ENCODE assay signal across 9 mouse cellular contexts in genomic region chr13:104694612-104695355, GRCm38 (mm10).
DNase-seq lines count a peak whose midpoint lies in the region; ATAC-seq and TF ChIP-seq lines count a peak whose summit lies in the region.
"Had no signal": no experiment of that assay in that cellular context is flagged by ENCODE, and none has a peak within 500 bp of the region (broad histone marks: within the 10 kb centered on the region; RNA-seq: fewer than 3 reads in every experiment).

No protein-coding gene starts in this region.

- no peaks in the 10 kb centered on the region for H3K27me3 ChIP-seq in hindbrain, embryonic 16.5 days (replicated peaks; ENCODE audit: control insufficient read depth, insufficient read depth, low read length)
- H3K27me3 ChIP-seq in liver, postnatal 0 days (ENCODE audit: insufficient read depth, low read length): no peaks in the 10 kb centered on the region
- no peaks in the 10 kb centered on the region for H3K27me3 ChIP-seq in stomach, embryonic 14.5 days (ENCODE audit: control insufficient read depth, insufficient read depth, low read length)
- H3K27me3 ChIP-seq: megakaryocyte, embryonic 14.5 days had no signal

- ATAC-seq in hindbrain, embryonic 16.5 days: peak; percentile 97
- peak; percentile 53 for ATAC-seq in liver, postnatal 0 days
- peak; percentile 76; the same call in 1 of the 2 replicates for ATAC-seq in stomach, embryonic 14.5 days (ENCODE audit: insufficient number of reproducible peaks, insufficient read depth, low FRiP score, low read depth)

- TF ChIP-seq CTCF in liver, postnatal 0 days (IDR thresholded peaks at IDR 0.05; ENCODE audit: low read depth): no peak

- H3K36me3 ChIP-seq in hindbrain, embryonic 16.5 days (ENCODE audit: control insufficient read depth, insufficient read depth, low read length): no peaks in the 10 kb centered on the region
- H3K36me3 ChIP-seq in liver, postnatal 0 days (replicated peaks; ENCODE audit: insufficient read depth, low read length): no peaks in the 10 kb centered on the region
- no peaks in the 10 kb centered on the region for H3K36me3 ChIP-seq in stomach, embryonic 14.5 days (ENCODE audit: control insufficient read depth, insufficient read depth, low read length)

- H3K4me2 ChIP-seq in hindbrain, embryonic 16.5 days (ENCODE audit: low read length): no peak overlapping the region
- H3K4me2 ChIP-seq in liver, postnatal 0 days (ENCODE audit: low read depth, low read length): no peak overlapping the region
- H3K4me2 ChIP-seq in stomach, embryonic 14.5 days (replicated peaks; ENCODE audit: low read depth, low read length): no peak overlapping the region

- no peak overlapping the region for H3K4me3 ChIP-seq in hindbrain, embryonic 16.5 days (ENCODE audit: low read length)
- H3K4me3 ChIP-seq in liver, postnatal 0 days (ENCODE audit: low read depth, low read length): no peak overlapping the region
- H3K4me3 ChIP-seq in stomach, embryonic 14.5 days (ENCODE audit: low read depth, low read length): no peak overlapping the region
- H3K4me3 ChIP-seq: megakaryocyte, embryonic 14.5 days had no signal

- WGBS in hindbrain, embryonic 16.5 days: 38% methylated on average over 6 of the region's 6 CpGs
- whole genome bisulfite sequencing in liver, postnatal 0 days (ENCODE audit: insufficient replicate concordance): 53% methylated on average over 6 of the region's 6 CpGs
- 42% methylated on average over 6 of the region's 6 CpGs for WGBS in stomach, embryonic 14.5 days

- H3K27ac ChIP-seq in hindbrain, embryonic 16.5 days (ENCODE audit: low read depth, low read length): peak overlapping the region; percentile 56; the same call in 1 of the 2 replicates
- H3K27ac ChIP-seq in liver, postnatal 0 days (ENCODE audit: low read depth): no peak overlapping the region
- peak overlapping the region; percentile 55; the same call in 1 of the 2 replicates for H3K27ac ChIP-seq in stomach, embryonic 14.5 days (ENCODE audit: low read length)

- H3K9me3 ChIP-seq in hindbrain, embryonic 16.5 days (ENCODE audit: control insufficient read depth, low read length): no peaks in the 10 kb centered on the region
- H3K9me3 ChIP-seq in liver, postnatal 0 days (ENCODE audit: low read length): no peaks in the 10 kb centered on the region
- H3K9me3 ChIP-seq in stomach, embryonic 14.5 days (ENCODE audit: control insufficient read depth, low read depth, low read length): no peaks in the 10 kb centered on the region
- H3K9me3 ChIP-seq: megakaryocyte, embryonic 14.5 days had no signal

- H3K9ac ChIP-seq in hindbrain, embryonic 16.5 days (ENCODE audit: low read depth, low read length): no peak overlapping the region
- no peak overlapping the region for H3K9ac ChIP-seq in liver, postnatal 0 days (replicated peaks)
- H3K9ac ChIP-seq in stomach, embryonic 14.5 days (replicated peaks; ENCODE audit: low read depth, low read length): no peak overlapping the region

- no peak for TF ChIP-seq EP300 in liver, postnatal 0 days (IDR thresholded peaks at IDR 0.05; ENCODE audit: low read depth)

- DNase-seq in left cerebral cortex, postnatal 14 days (ENCODE audit: low spot score in 2 of 2): peak; percentile 33 to 49
- no peak for DNase-seq in left cerebral cortex, adult 11 months (ENCODE audit: low spot score)
- DNase-seq in adrenal gland, postnatal 25 days: peak; percentile 2
- DNase-seq in fibroblast of lung, adult 2 months (ENCODE audit: low read depth): peak; percentile 35
- peak; percentile 21 for DNase-seq in liver, postnatal 0 days
- no peak for DNase-seq in gastrocnemius, postnatal 10 days

- H3K4me1 ChIP-seq in hindbrain, embryonic 16.5 days (ENCODE audit: control insufficient read depth, insufficient read depth, low read depth, low read length): peaks cover 3% of the 10 kb centered on the region; the same call in 1 of the 2 replicates
- peaks cover 2% of the 10 kb centered on the region; the same call in 1 of the 2 replicates for H3K4me1 ChIP-seq in liver, postnatal 0 days (ENCODE audit: insufficient read depth)
- H3K4me1 ChIP-seq in stomach, embryonic 14.5 days (ENCODE audit: control insufficient read depth, insufficient read depth, low read length): no peaks in the 10 kb centered on the region

- intact Hi-C loops in left cerebral cortex, postnatal 14 days (cut with DNase I): no loop called here

Comparison
In these comparisons a context has a peak if more than half of its experiments do, and no peak if none do; other contexts are left out.
1. DNase-seq: peak in left cerebral cortex, postnatal 14 days (2 of 2), adrenal gland, postnatal 25 days (single experiment), fibroblast of lung, adult 2 months (single experiment) and liver, postnatal 0 days (single experiment); none in left cerebral cortex, adult 11 months (single experiment) and gastrocnemius, postnatal 10 days (single experiment).
2. Peak in every context shown above with its lines, with median percentiles within 50 percentile points of each other: ATAC-seq.